Mouse (Mus musculus) kidney, postnatal 25 days (tissue): ENCODE measurements around the gene Dedd.

Experiments
- DNase-seq, 2 experiments: peaks; one replicate each; pipeline ENCODE4 v3.0.0; 2021; ENCODE audit warnings: mixed read lengths in 2 of 2

The Dedd gene

DNA sequence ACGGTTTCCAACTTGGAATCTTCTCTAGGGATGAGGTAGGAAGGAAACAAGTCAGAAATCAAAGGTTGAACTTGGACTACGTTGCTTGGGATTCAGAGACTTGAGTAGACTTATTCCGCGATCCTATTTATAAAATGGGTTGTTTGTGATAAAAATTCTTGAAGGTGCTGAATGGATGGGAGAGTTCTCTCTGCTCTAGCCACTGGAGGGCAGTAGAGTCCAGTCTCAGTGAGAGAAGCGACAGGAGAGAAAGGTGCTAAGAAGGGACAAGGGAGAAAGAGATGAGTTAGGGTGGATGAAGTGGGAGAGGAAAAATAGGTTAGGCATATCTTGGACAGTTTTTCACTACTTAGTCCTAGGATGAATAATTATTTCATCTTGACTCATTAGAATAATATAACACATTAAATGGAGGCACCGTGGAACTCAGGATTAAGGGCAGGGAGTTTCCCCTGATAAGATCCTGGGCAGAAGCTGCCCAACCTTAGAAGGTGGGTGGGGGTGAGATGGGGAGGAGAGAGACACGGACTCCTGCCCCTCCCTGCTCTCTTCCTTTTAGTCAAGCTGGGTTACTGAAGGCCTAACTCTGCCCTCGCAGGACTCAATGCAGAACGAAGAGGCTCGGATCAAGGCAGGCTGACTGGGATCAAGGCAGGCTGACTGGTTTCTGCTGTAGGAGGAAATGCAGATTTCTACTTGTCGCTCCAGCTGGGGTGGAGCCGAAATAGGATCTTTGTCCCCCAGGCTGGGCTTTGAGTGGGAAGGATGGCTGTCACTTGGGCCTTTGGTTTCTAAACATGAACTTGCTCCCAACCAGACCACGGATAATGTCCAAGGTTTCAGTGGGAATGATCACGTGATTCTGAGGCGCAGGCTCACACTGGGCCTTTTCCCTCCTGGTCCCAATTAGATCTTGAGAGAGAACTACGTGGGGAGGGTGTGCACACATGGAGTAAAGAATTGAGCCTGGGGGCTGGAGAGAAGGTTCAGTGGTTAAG is 32.5 kb downstream of the Dedd start:
- peak; percentile 71 to 81 for DNase-seq

DNA sequence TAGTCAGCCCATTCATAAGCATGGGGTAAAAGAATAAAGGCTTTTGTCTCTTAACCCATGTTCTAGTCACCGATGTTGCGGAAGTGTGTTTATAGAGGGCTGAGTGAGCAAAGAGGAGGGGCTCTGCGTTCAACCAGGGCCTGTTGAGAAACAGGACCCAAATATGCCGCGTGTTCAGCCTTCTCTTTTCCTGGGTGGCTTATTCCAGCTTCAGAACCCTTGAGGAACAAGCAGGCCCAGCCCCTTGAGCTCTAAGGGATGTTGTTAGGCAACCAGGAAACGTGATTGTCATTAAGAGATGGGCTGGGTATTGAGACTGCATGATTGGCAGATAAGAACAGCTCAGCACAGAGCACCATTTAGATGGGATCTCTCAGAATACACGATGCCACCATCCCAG is 37.0 kb downstream of the Dedd start:
- DNase-seq = no peak

DNA sequence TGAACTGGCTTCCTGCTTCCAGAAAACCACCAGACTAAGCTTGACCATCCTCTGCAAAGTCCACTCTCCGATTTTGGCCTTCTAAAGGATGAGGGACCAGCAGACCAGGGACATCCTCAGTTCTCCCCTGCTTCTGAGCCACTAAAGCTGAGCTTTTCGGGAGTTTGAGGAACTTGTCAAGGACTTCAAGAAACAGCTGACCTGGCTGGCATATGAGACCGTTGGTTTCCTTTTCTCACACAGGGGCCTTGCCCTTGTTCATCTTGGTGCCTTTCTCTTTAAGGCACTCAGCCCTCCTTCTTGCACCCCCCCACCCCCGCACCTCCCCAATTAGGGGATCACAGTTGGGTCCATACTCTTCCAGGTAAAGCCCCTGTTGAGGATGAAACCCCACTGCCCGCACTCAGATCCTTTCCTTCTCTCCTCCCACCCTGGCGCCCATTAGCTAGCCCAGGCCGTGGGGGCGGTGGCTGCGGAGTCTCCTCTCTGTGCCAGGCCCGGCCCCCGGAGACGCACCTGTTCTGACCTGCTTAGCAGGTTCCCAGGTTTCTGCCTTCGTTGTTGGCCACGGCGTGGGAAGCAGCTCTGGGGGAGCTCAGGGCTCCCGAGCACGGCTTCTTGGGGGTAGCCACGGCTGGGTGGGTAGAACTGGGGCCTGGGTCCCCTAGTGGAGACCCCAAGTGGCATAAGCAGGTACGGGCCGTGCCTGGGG is 41.1 kb downstream of the Dedd start, which contains the start of gene Nectin4:
Gene Nectin4, plus strand, starts transcription at position 255 of the 712 bp plus-strand sequence.
- DNase-seq = peak; percentile 50 to 76

DNA sequence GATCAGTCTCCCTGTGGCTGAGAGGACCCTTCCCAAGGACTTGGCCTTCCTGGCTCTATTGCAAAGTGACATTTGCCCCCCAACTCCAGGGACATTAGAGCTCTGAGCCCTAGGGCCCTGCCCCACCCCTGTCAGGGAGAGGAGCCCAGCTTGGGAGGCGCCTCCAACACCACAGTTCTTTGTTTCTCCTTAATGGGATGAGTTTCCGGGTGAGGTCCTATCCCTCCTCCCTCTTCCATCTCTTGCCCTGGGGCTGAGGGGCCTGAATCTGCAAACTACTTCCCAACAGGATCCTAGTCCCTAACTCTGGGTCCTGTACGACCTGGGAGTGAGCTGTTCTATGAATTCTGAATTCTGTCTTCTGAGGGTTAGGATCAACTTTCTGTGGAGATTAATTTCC is 43.9 kb downstream of the Dedd start:
- no peak for DNase-seq

DNA sequence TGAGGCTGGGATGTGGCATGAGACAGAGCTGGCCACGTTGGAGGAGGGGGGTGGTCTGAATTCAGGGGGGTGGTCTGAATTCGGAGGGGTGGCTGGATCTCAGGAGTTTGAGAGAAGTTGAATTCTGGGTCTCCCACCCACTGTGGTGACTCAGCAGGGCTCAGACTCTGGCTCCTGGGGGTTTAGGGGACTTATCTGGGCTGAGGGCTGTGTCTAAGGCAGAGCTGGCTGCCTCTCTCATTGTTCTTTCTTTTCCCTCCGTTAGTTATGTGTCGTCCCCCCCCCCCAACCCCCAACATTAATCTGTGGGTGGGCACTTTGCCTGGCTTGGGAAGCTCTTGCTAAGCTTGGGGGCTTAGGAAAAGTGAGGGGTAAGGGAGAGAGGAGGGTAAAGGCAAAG is 45.0 kb downstream of the Dedd start:
- DNase-seq = no peak

DNA sequence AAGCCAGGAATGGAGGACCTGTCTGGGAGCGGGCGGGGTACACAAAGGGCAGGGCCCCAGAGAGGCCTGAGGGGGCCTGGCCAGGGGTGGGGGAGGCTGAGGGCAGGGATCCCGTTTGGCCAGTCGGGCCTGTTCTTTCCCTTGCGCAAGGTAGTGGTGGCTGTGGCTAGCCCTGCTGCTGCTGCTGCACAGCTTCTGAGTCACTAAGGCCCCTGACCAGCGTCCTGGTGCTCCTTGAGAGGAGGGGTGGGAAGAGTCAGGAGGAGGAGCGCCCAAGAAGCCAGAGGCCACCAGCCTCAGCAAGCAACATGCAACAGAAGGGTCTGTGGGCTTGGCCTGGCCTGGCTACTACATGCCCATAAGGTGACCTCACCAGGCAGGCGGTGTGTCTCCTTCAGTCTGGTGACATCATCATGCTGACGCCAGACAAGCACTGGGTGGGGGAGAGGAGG is 46.7 kb downstream of the Dedd start:
- DNase-seq = no peak

DNA sequence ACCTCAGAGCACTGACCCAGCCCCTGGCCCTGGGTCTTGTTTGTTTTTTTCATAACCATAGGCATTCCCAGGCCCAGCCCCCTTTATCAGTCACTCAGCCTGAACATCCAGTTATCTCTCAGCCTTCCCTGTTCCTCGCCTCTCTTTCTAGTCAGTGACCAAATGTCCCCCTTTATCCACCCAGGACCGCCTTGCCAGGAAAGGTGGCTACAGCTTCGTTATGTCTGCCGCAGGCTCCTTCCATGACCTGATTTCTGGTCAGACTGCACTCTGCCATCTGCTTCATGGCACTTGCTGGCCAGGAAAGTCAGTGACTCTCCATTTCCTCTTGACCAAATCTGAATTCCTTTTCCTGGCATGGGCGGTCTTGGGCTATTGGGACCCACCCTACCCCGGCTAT is 49.4 kb downstream of the Dedd start:
- DNase-seq = no peak

DNA sequence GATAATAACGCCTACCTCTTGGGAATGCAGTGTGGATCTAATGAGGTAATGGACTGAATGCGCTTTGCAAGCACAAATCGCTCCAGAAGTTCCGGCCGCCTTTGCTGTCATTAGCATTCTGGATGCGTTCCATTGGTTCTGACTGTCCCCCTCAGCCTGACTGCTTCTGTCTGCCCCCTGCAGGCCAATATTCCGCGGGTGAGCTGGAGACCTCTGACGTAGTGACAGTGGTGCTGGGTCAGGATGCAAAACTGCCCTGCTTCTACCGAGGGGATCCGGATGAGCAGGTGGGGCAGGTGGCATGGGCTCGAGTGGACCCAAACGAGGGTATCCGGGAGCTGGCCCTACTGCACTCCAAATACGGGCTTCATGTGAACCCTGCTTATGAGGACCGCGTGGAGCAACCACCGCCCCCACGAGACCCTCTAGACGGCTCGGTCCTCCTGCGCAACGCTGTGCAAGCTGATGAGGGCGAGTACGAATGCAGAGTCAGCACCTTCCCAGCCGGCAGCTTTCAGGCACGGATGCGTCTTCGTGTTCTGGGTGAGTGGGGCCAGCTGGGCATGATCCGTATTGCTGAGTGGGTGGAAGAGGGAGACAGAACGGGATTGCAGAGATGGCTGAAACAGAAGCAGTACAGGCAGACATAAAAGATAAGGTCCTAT is 51.1 kb downstream of the Dedd start:
- peak; percentile 84 to 85 for DNase-seq

DNA sequence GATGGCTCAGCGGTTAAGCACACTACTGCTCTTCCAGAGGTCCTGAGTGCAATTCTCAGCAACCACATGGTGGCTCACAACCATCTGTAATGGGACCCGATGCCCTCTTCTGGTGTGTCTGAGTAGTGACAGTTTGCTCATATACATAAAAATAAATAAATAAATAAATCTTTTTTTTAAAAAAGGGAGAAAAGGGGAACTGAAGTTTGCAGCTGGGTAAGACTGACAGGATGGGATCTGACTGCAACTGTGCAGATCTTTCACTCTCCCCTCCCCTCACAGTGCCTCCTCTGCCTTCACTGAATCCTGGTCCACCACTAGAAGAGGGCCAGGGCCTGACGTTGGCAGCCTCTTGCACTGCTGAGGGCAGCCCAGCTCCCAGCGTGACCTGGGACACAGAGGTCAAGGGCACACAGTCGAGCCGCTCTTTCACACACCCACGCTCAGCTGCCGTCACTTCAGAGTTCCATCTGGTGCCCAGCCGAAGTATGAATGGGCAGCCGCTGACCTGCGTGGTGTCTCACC is 53.2 kb downstream of the Dedd start:
- DNase-seq = no peak

DNA sequence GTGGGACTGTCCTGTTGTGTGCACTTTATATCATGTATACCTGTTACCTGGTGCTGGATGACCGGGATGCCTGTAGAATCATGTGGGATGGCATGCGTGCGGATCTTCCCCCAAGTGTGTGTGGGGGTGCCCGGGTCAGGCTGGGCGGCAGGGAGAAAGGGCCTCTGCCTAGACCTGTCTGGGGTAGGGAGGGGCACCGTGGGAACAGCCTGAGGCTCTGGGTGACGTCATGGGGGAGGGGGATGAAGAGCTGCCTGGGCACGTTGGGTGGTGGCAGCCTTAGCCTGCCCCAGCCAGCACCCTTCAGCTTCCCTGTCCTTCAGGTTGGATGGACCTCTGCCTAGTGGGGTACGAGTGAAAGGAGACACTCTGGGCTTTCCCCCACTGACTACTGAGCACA is 55.4 kb downstream of the Dedd start:
- no peak for DNase-seq

DNA sequence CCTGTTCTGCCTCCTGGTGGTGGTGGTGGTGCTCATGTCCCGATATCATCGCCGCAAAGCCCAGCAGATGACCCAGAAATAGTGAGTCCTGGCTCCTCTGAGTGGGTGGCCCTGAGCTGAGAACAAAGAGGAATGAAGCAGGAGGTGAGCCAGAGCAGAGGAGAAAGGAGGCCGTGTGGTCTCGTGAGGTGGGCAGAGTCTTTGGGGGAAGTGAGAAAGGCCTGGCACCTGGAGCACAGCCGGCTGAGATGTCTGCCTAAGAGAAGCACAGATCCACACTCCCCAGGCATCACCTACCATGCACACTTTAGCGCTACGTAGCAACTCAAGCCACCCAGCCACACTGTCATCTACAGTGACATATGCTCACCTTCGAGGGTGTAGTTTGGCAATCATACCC is 56.2 kb downstream of the Dedd start:
- no peak for DNase-seq

DNA sequence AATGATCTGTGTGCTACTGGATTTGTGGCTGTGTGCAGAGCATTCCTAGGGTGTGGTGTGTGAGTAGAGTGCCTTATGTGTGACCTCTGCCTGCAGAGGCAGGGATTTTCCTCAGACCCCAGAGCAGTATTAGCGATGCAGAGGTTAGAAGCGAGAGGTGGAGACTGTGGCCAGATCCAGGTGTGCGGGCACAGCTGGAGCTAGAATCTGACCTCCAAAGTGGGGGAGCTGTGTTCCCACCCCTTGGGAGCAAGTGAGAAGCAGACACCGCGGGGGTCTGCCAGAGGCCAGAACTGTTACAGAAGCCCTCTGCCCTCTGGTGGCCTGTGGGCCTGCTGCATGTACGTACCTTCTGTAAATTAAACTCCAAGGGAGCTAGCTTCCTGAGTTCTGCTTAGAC is 58.2 kb downstream of the Dedd start:
- no peak for DNase-seq

DNA sequence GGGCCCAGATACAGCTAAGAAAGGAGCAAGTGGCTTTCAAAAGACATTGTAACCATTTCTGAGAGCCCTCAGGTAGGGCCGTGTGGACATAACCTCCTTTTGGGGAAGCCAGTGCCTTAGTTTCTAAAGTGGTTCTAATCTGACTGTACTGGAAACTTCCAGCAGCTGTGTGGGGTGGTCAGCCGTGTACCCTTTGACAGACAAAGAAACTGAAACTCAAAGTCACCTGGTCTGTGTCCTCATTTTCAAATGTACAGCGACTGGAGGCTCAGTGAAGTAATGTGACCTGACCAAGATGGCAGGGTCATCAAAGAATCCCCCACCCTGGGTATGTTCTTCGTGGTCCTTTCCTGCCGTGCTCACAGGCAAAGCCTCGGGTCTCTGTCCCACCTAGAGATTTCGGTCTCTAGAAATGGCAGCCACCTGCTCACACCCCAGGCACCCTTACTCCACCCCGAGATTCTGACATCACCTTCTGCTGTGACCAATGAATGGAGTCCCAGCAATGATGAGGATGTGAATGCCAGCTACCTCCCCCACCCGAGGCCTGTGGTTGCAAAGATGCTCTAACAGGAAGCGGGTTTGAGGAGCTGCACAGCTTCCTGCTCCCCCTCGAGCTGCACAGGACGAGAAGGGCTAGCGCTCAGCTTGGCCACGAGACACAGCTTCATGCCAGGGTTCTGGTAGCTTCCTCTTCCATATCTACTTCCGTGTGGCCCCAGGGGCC is 59.6 kb downstream of the Dedd start, which contains the start of gene Arhgap30:
Gene Arhgap30, plus strand, starts transcription at position 579 of the 727 bp plus-strand sequence.
- DNase-seq = peak in 1 of 2 experiments; percentile 53

DNA sequence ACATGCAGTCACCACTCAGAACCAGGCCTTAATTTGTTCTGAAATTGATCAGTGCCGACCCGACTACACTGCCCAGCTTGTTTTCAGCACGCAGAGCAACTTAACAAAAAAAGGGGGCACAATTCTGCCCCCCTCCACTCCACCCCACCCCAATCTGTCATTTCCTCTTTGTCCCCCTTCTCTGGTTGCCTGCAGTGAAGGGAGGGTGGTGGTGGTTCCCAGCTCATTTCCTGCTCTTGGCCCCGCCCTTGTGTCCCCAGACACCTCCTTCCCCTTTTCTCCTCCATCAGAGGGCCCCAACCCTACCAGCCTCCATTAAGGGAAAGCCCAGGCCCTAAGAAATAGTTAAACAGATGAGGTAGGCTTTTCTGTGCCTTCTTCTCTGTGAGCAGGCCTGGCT is 61.2 kb downstream of the Dedd start:
- no peak for DNase-seq
